Mouse (Mus musculus): ENCODE data around the gene Gm42417.

DNA sequence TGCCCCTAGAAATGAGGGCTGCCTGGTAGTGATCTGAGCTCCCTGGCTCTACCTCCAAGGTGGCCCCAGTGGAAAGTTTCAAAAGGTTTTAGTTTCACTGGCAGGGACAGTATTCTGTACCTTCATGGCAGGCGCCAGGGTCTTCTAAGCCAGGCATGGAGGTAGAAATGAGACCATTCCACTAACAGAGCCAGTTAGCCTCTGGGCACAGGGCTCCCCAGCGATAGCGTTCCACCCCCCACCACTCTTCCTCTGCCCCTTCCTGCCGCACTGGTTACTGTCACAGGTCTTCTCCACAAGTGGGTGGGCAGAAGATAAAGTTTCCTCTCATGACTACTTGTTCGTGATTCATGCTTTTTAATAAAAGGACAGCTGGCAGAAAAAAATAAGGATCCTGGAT, 20.7 kb upstream of the Gm42417 start:
- TF ChIP-seq CTCF (IDR thresholded peaks at IDR 0.05; ENCODE audit: insufficient read depth, low read length) (no peak), POLR2A (IDR thresholded peaks at IDR 0.05; ENCODE audit: borderline replicate concordance, extremely low read depth, low read depth, low read length) (no peak)
